Mouse (Mus musculus) thymus, adult 2 months (tissue): Measurements from ENCODE around the gene Trib2.

Experiments
- CTCF ChIP-seq: fragments of 200-500 bp; IDR thresholded peaks from 2 replicates; pipeline ENCODE4 v1.5.1; 2012; ENCODE audit warnings: mild to moderate bottlenecking, control low read depth, low read length, moderate library complexity, borderline replicate concordance; ENCODE audit not compliant: control insufficient read depth, poor library complexity, insufficient read depth; ENCODE audit errors: extremely low read depth
- POLR2A ChIP-seq: fragments of 200-500 bp; IDR thresholded peaks from 2 replicates; pipeline ENCODE4 v1.6.1; 2012; ENCODE audit warnings: mild to moderate bottlenecking, low read length, control low read depth, moderate library complexity; ENCODE audit not compliant: control insufficient read depth, poor library complexity, insufficient read depth; ENCODE audit errors: extremely low read depth

- TF ChIP-seq POLR2A: no peak
- TF ChIP-seq CTCF: no peak
Measured at GRCm38 (mm10) chr12:15808186-15808800, 8.4 kb downstream of the Trib2 start.
